Mouse (Mus musculus): ENCODE measurements around the gene Mtmr12. TPM values are rescaled to one million over a fixed set of nuclear protein-coding genes. Genes with fewer than 3 reads are reported as not detected.

Mtmr12 gene
- polyA plus RNA-seq, 1 experiment from 2014 or later = 24.8 TPM

DNA sequence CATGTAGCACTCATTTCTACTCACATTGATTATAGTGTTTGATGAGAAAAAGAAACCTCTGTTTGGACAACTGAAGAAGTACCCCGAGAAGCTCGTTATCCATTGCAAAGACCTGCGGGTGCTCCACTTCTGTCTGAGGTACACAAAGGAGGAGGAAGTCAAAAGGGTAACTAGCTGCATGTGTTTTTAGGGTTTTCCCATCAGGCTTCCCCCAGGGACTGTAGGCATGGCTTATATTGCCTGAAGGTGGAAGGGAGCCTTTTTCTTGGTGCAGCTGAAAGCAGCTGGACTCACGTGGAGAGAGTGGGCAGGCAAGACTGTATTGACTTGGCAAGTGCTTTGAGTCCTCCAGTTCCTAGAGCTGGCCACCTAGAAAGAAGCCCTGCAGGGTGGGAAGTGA is 31.2 kb downstream of the Mtmr12 start:
- H3K36me3 ChIP-seq (ENCODE audit: control insufficient read depth, insufficient read depth, low read length) = peaks cover 4% of the 10 kb centered on the region; the same call in 1 of the 2 replicates
- no peak overlapping the region for H3K4me3 ChIP-seq (ENCODE audit: low read depth, low read length)
- H3K27ac ChIP-seq (replicated peaks; ENCODE audit: low read depth, low read length) = no peak overlapping the region
- no peak overlapping the region for H3K4me2 ChIP-seq (ENCODE audit: low read depth, severe bottlenecking)
- DNase-seq (ENCODE audit: low spot score) (no peak), ATAC-seq (ENCODE audit: insufficient number of reproducible peaks, low FRiP score, low TSS enrichment, low read depth) (no peak)
- 52% methylated on average over 4 of the region's 4 CpGs for WGBS
- H3K9me3 ChIP-seq (ENCODE audit: control insufficient read depth, low read length) = no peaks in the 10 kb centered on the region
- H3K4me1 ChIP-seq (ENCODE audit: control insufficient read depth, insufficient read depth, low read length) = no peaks in the 10 kb centered on the region
- H3K27me3 ChIP-seq (ENCODE audit: control insufficient read depth, insufficient read depth, low read length) = no peaks in the 10 kb centered on the region
- H3K9ac ChIP-seq (ENCODE audit: low read length) = no peak overlapping the region

GRCm38 (mm10) chr15:12236961-12237360 is 32.1 kb downstream of the Mtmr12 start:
- Histone ChIP-seq H3K9me3 (ENCODE audit: control insufficient read depth, low read length) (no peaks in the 10 kb centered on the region), H3K9ac (ENCODE audit: low read length) (no peak overlapping the region), H3K4me1 (ENCODE audit: control insufficient read depth, insufficient read depth, low read length) (no peaks in the 10 kb centered on the region), H3K27ac (replicated peaks; ENCODE audit: low read depth, low read length) (no peak overlapping the region), H3K27me3 (ENCODE audit: control insufficient read depth, insufficient read depth, low read length) (no peaks in the 10 kb centered on the region), H3K36me3 (ENCODE audit: control insufficient read depth, insufficient read depth, low read length) (peaks cover 4% of the 10 kb centered on the region; the same call in 1 of the 2 replicates), H3K4me2 (ENCODE audit: low read depth, severe bottlenecking) (no peak overlapping the region), H3K4me3 (ENCODE audit: low read depth, low read length) (no peak overlapping the region)
- ATAC-seq (ENCODE audit: insufficient number of reproducible peaks, low FRiP score, low TSS enrichment, low read depth) (no peak), DNase-seq (ENCODE audit: low spot score) (no peak)
- 87% methylated on average over 2 of the region's 2 CpGs for WGBS

GRCm38 (mm10) chr15:12237539-12237938 is 32.7 kb downstream of the Mtmr12 start:
- H3K4me1 ChIP-seq (ENCODE audit: control insufficient read depth, insufficient read depth, low read length) = no peaks in the 10 kb centered on the region
- no peak overlapping the region for H3K27ac ChIP-seq (replicated peaks; ENCODE audit: low read depth, low read length)
- H3K9me3 ChIP-seq (ENCODE audit: control insufficient read depth, low read length) = no peaks in the 10 kb centered on the region
- 92% methylated on average over 4 of the region's 4 CpGs for WGBS
- H3K4me2 ChIP-seq (ENCODE audit: low read depth, severe bottlenecking) = no peak overlapping the region
- no peak overlapping the region for H3K9ac ChIP-seq (ENCODE audit: low read length)
- ATAC-seq (ENCODE audit: insufficient number of reproducible peaks, low FRiP score, low TSS enrichment, low read depth) (no peak), DNase-seq (ENCODE audit: low spot score) (no peak)
- H3K27me3 ChIP-seq (ENCODE audit: control insufficient read depth, insufficient read depth, low read length) = no peaks in the 10 kb centered on the region
- no peak overlapping the region for H3K4me3 ChIP-seq (ENCODE audit: low read depth, low read length)
- peaks cover 2% of the 10 kb centered on the region; the same call in 1 of the 2 replicates for H3K36me3 ChIP-seq (ENCODE audit: control insufficient read depth, insufficient read depth, low read length)

DNA sequence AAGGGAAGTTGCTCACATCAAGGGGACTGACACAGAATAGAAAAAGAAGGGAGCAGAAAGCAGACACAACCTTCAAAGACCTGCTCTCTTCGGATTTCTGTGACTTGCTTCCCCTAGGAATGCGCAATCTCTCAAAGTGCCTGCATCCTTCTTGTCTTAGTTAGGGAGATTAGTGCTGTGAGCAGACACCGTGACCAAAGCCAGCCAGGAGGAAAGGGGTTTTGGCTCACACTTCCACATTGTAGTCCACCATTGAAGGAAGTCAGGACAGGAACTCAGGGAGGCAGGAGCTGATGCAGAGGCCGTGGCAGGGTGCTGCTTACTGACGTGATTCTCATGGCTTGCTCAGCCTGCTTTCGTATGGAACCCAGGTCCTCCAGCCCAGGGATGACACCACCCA is 33.5 kb downstream of the Mtmr12 start:
- peaks cover 2% of the 10 kb centered on the region; the same call in 1 of the 2 replicates for H3K36me3 ChIP-seq (ENCODE audit: control insufficient read depth, insufficient read depth, low read length)
- no peaks in the 10 kb centered on the region for H3K4me1 ChIP-seq (ENCODE audit: control insufficient read depth, insufficient read depth, low read length)
- H3K27ac ChIP-seq (replicated peaks; ENCODE audit: low read depth, low read length) = no peak overlapping the region
- 86% methylated on average over 6 of the region's 6 CpGs for WGBS
- no peak overlapping the region for H3K4me2 ChIP-seq (ENCODE audit: low read depth, severe bottlenecking)
- H3K27me3 ChIP-seq (ENCODE audit: control insufficient read depth, insufficient read depth, low read length) = no peaks in the 10 kb centered on the region
- DNase-seq (ENCODE audit: low spot score) = no peak
- H3K9ac ChIP-seq (ENCODE audit: low read length) = no peak overlapping the region
- no peak overlapping the region for H3K4me3 ChIP-seq (ENCODE audit: low read depth, low read length)
- H3K9me3 ChIP-seq (ENCODE audit: control insufficient read depth, low read length) = no peaks in the 10 kb centered on the region
- no peak for ATAC-seq (ENCODE audit: insufficient number of reproducible peaks, low FRiP score, low TSS enrichment, low read depth)

- Histone ChIP-seq H3K27me3 (ENCODE audit: control insufficient read depth, insufficient read depth, low read length) (no peaks in the 10 kb centered on the region), H3K4me1 (ENCODE audit: control insufficient read depth, insufficient read depth, low read length) (no peaks in the 10 kb centered on the region), H3K9ac (ENCODE audit: low read length) (no peak overlapping the region), H3K4me3 (ENCODE audit: low read depth, low read length) (no peak overlapping the region), H3K27ac (replicated peaks; ENCODE audit: low read depth, low read length) (no peak overlapping the region), H3K4me2 (ENCODE audit: low read depth, severe bottlenecking) (no peak overlapping the region), H3K9me3 (ENCODE audit: control insufficient read depth, low read length) (no peaks in the 10 kb centered on the region), H3K36me3 (ENCODE audit: control insufficient read depth, insufficient read depth, low read length) (peaks cover 6% of the 10 kb centered on the region)
- ATAC-seq (ENCODE audit: insufficient number of reproducible peaks, low FRiP score, low TSS enrichment, low read depth) = no peak
- no peak for DNase-seq (ENCODE audit: low spot score)
- WGBS = 91% methylated on average over 3 of the region's 3 CpGs
Measured at GRCm38 (mm10) chr15:12240705-12241328, 36.0 kb downstream of the Mtmr12 start.

GRCm38 (mm10) chr15:12243792-12244191 is 39.0 kb downstream of the Mtmr12 start:
- H3K9ac ChIP-seq (ENCODE audit: low read length) = no peak overlapping the region
- H3K4me2 ChIP-seq (ENCODE audit: low read depth, severe bottlenecking) = no peak overlapping the region
- H3K27me3 ChIP-seq (ENCODE audit: control insufficient read depth, insufficient read depth, low read length) = no peaks in the 10 kb centered on the region
- no peaks in the 10 kb centered on the region for H3K9me3 ChIP-seq (ENCODE audit: control insufficient read depth, low read length)
- H3K27ac ChIP-seq (replicated peaks; ENCODE audit: low read depth, low read length) = no peak overlapping the region
- no peak for ATAC-seq (ENCODE audit: insufficient number of reproducible peaks, low FRiP score, low TSS enrichment, low read depth)
- no peak overlapping the region for H3K4me3 ChIP-seq (ENCODE audit: low read depth, low read length)
- peaks cover 4% of the 10 kb centered on the region for H3K36me3 ChIP-seq (ENCODE audit: control insufficient read depth, insufficient read depth, low read length)
- H3K4me1 ChIP-seq (ENCODE audit: control insufficient read depth, insufficient read depth, low read length) = no peaks in the 10 kb centered on the region
- DNase-seq (ENCODE audit: low spot score) = no peak
- 86% methylated on average over 3 of the region's 3 CpGs for WGBS

DNA sequence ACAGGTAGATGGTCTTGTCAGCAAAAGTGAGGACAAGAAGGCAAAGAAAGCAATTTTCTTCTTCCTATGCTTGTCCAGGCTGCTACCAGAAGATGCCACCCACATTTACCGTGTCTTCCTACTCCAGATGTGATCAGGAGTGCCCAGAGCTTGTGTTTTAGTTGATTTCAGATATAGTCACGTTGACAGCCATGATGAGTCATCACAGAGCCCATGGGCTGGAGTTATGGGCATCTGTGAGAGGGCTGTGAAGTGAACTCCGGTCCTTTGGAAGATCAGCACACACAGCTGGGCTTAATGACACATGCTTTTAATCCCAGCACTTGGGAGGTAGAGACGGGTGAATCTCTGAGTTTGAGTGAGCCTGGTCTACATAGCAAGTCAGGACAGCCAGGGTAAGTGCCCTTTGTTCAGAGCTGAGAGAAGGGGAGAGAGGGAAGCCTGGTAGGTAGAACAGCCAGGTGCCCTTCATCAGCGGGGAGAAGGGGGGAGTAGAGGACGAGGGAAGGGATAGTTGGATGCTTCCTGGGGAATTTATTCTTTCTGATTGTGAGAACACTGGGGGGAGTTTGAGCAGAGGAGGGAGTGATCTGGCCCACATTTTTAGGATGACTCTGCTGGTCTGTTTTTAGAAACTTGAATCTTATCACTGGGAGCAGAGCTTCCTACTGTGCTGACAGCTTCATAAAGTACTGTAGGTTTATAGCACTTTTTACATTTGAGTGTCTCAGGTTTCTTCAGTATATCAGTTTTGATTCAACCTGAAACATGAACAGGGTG is 40.9 kb downstream of the Mtmr12 start:
- no peak for ATAC-seq (ENCODE audit: insufficient number of reproducible peaks, low FRiP score, low TSS enrichment, low read depth)
- 74% methylated on average over 6 of the region's 6 CpGs for whole genome bisulfite sequencing

GRCm38 (mm10) chr15:12246360-12247158 is 41.7 kb downstream of the Mtmr12 start:
- 80% methylated on average over 11 of the region's 11 CpGs for WGBS
- DNase-seq (ENCODE audit: low spot score) = no peak

More for the DNA sequence above, 40.9 kb downstream of the Mtmr12 start:
- peaks cover 4% of the 10 kb centered on the region for H3K36me3 ChIP-seq (ENCODE audit: control insufficient read depth, insufficient read depth, low read length)
- no peak for DNase-seq (ENCODE audit: low spot score)
- H3K9ac ChIP-seq (ENCODE audit: low read length) = no peak overlapping the region
- no peaks in the 10 kb centered on the region for H3K27me3 ChIP-seq (ENCODE audit: control insufficient read depth, insufficient read depth, low read length)
- H3K27ac ChIP-seq (replicated peaks; ENCODE audit: low read depth, low read length) = no peak overlapping the region
- H3K4me2 ChIP-seq (ENCODE audit: low read depth, severe bottlenecking) = no peak overlapping the region
- H3K4me3 ChIP-seq (ENCODE audit: low read depth, low read length) = no peak overlapping the region
- no peaks in the 10 kb centered on the region for H3K9me3 ChIP-seq (ENCODE audit: control insufficient read depth, low read length)
- no peaks in the 10 kb centered on the region for H3K4me1 ChIP-seq (ENCODE audit: control insufficient read depth, insufficient read depth, low read length)

More at GRCm38 (mm10) chr15:12246360-12247158, 41.7 kb downstream of the Mtmr12 start:
- ATAC-seq (ENCODE audit: insufficient number of reproducible peaks, low FRiP score, low TSS enrichment, low read depth) = no peak
- Histone ChIP-seq H3K36me3 (ENCODE audit: control insufficient read depth, insufficient read depth, low read length) (peaks cover 4% of the 10 kb centered on the region), H3K9ac (ENCODE audit: low read length) (no peak overlapping the region), H3K4me1 (ENCODE audit: control insufficient read depth, insufficient read depth, low read length) (no peaks in the 10 kb centered on the region), H3K27me3 (ENCODE audit: control insufficient read depth, insufficient read depth, low read length) (no peaks in the 10 kb centered on the region), H3K27ac (replicated peaks; ENCODE audit: low read depth, low read length) (no peak overlapping the region), H3K9me3 (ENCODE audit: control insufficient read depth, low read length) (no peaks in the 10 kb centered on the region), H3K4me2 (ENCODE audit: low read depth, severe bottlenecking) (no peak overlapping the region), H3K4me3 (ENCODE audit: low read depth, low read length) (no peak overlapping the region)
